Mouse (Mus musculus): ENCODE data around the gene Tmem184b. TPM values are rescaled to one million over a fixed set of nuclear protein-coding genes. Genes with fewer than 3 reads are reported as not detected.

Gene Tmem184b
- polyA plus RNA-seq, 1 experiment, result 19.1 TPM

DNA sequence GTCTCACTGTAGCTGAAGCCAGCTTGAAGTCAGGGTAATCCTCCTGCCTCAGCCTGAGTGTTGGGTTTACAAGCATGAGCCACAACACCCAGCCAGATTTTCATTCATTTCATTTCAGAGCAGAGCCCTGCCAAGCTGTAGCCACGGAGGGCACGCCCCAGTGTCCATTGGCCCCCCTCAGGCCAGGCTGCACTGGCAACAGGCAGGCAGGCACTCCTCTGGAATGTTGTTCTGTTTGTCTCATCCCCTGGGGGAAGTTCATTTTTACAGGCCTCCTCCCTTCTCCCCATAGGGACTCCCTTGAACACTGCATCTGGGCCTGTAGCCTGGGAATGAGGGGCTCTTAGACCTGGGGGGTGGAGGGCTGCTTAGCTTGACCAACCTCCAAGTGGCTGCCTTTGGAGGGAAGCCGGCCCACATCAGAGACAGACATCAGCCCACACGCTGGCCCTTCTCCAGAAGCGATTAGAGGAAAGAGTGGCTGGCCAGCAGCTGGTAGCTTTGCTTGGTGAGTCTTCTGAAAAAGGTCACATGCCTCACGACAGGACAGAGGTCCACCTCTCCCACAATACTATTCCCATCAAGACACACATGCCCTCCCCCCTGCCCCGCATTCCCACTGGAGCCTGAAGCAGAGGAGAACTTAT is 11.8 kb downstream of the Tmem184b start:
- TF ChIP-seq POLR2A (IDR thresholded peaks at IDR 0.05; ENCODE audit: borderline replicate concordance, control insufficient read depth, low read depth, low read length) (no peak), CTCF (IDR thresholded peaks at IDR 0.05; ENCODE audit: control insufficient read depth, insufficient read depth, low read length) (no peak)
- Histone ChIP-seq H3K27ac (ENCODE audit: control insufficient read depth, insufficient read depth, low read depth, low read length, poor library complexity) (no peak overlapping the region), H3K4me3 (replicated peaks; ENCODE audit: control insufficient read depth, low read depth, low read length) (no peak overlapping the region), H3K4me1 (ENCODE audit: control insufficient read depth, insufficient read depth, low read length) (peaks cover 3% of the 10 kb centered on the region; the same call in 1 of the 2 replicates)
- 59% methylated on average over 7 of the region's 7 CpGs for WGBS

DNA sequence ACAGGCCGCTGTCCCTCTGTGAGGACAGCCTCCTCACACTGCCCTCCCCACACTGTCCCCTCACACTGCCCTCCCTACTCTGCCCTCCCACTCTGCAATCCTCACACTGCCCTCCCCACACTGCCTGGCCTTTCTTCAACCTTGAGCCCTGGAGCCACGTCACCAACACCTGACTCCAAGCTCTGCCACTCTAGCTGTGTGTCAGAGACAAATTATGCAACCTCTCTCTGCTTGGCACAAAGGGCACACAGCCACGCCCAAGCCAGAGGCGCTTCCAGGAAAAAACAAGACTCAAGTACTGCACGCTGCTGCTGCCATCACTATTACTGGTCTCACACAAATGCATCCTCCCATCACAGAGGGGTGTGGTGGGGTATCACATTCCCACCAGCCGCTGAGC is 12.9 kb downstream of the Tmem184b start:
- H3K4me1 ChIP-seq (ENCODE audit: control insufficient read depth, insufficient read depth, low read length), result peaks cover 3% of the 10 kb centered on the region; the same call in 1 of the 2 replicates
- WGBS, result 61% methylated on average over 6 of the region's 6 CpGs

DNA sequence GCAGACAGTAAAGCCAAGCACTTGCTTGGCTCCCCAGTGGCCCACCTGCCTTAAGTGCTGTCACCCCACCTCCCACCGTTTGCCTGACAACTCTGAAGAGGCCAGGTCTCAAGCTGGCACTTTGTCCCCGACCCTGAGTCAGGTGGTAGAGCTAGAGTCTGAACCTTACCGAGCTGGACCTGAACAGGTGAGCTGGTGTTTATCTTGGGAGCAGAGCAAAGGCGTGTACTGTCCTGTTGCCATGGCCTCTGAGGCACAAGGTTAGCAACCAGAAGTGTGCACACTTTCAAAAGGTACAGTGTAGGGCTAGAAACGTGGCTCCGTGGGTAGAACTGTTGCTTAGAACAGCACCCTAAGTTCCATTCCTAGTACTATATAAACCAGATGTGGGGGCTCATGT is 15.2 kb downstream of the Tmem184b start:
- peaks cover 3% of the 10 kb centered on the region; the same call in 1 of the 2 replicates for H3K4me1 ChIP-seq (ENCODE audit: control insufficient read depth, insufficient read depth, low read length)

More for the DNA sequence above, 12.9 kb downstream of the Tmem184b start:
- no peak for TF ChIP-seq POLR2A (IDR thresholded peaks at IDR 0.05; ENCODE audit: borderline replicate concordance, control insufficient read depth, low read depth, low read length)
- no peak for TF ChIP-seq CTCF (IDR thresholded peaks at IDR 0.05; ENCODE audit: control insufficient read depth, insufficient read depth, low read length)
- H3K27ac ChIP-seq (ENCODE audit: control insufficient read depth, insufficient read depth, low read depth, low read length, poor library complexity), result no peak overlapping the region
- no peak overlapping the region for H3K4me3 ChIP-seq (replicated peaks; ENCODE audit: control insufficient read depth, low read depth, low read length)

DNA sequence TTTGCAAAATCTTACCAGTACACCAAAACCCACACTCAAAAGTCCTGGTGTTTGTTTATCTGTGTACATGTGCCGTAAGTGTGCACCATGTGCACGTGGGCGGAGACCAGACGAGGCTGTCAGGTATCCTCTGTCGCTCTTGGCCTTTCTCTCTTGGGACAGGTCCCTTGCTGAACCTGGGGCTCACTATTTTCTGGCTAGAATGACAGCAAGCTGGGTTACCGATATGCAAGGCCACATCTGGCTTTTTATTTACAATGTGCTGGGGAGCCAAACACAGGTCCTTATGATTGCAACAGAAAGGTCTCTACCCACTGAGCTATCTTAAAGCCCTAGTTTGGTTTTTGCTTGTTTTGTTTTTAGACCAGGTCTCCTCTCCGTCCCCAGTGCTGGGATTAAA is 15.8 kb downstream of the Tmem184b start:
- peaks cover 3% of the 10 kb centered on the region; the same call in 1 of the 2 replicates for H3K4me1 ChIP-seq (ENCODE audit: control insufficient read depth, insufficient read depth, low read length)
- H3K27ac ChIP-seq (ENCODE audit: control insufficient read depth, insufficient read depth, low read depth, low read length, poor library complexity), result no peak overlapping the region
- 64% methylated on average over 7 of the region's 7 CpGs for WGBS
- TF ChIP-seq CTCF (IDR thresholded peaks at IDR 0.05; ENCODE audit: control insufficient read depth, insufficient read depth, low read length) (no peak), POLR2A (IDR thresholded peaks at IDR 0.05; ENCODE audit: borderline replicate concordance, control insufficient read depth, low read depth, low read length) (no peak)
- no peak overlapping the region for H3K4me3 ChIP-seq (replicated peaks; ENCODE audit: control insufficient read depth, low read depth, low read length)

More for the DNA sequence above, 15.2 kb downstream of the Tmem184b start:
- 79% methylated on average over 6 of the region's 6 CpGs for WGBS
- no peak for TF ChIP-seq POLR2A (IDR thresholded peaks at IDR 0.05; ENCODE audit: borderline replicate concordance, control insufficient read depth, low read depth, low read length)
- no peak for TF ChIP-seq CTCF (IDR thresholded peaks at IDR 0.05; ENCODE audit: control insufficient read depth, insufficient read depth, low read length)
- H3K4me3 ChIP-seq (replicated peaks; ENCODE audit: control insufficient read depth, low read depth, low read length), result no peak overlapping the region
- H3K27ac ChIP-seq (ENCODE audit: control insufficient read depth, insufficient read depth, low read depth, low read length, poor library complexity), result no peak overlapping the region

DNA sequence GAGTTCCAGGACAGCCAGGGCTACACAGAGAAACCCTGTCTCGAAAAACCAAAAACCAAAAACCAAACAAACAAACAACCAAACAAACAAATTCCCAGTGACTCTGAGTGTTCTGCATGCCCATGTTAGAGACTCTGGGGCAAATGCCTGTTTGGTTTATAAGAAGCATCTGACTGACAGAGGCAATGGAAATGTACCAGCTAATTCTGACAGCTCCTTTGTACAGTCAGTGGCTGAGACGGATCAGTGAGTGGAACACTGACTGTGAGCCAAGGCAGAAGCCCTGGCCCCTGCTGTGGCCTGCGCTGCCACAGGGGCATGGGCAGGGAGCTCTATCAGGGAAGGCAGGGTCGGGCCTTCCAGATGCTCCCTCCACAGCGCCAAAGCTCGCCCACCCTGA is 16.3 kb downstream of the Tmem184b start:
- H3K4me3 ChIP-seq (replicated peaks; ENCODE audit: control insufficient read depth, low read depth, low read length), result no peak overlapping the region
- TF ChIP-seq POLR2A (IDR thresholded peaks at IDR 0.05; ENCODE audit: borderline replicate concordance, control insufficient read depth, low read depth, low read length) (no peak), CTCF (IDR thresholded peaks at IDR 0.05; ENCODE audit: control insufficient read depth, insufficient read depth, low read length) (no peak)
- WGBS, result 75% methylated on average over 6 of the region's 6 CpGs
- no peak overlapping the region for H3K27ac ChIP-seq (ENCODE audit: control insufficient read depth, insufficient read depth, low read depth, low read length, poor library complexity)
- peaks cover 3% of the 10 kb centered on the region; the same call in 1 of the 2 replicates for H3K4me1 ChIP-seq (ENCODE audit: control insufficient read depth, insufficient read depth, low read length)

DNA sequence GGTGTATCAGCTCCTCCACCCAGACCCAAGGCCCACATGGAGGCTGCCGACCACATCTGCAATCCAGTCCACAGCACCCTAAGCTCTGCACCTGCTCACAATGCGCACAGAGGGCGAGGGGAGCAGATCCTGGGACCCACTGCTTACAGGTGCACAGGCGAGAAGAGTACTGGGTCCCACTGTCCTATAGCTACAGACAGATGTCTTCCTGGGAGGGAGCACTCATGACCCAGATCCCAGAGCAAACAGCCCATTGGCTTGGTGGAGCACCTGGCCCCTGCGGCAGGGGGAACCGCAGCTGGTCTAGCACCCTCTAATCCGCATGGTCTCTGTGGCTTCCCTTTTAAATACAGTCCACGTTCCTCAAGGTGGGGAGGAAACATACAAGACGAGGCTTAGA is 21.7 kb downstream of the Tmem184b start:
- TF ChIP-seq CTCF (IDR thresholded peaks at IDR 0.05; ENCODE audit: control insufficient read depth, insufficient read depth, low read length) (no peak), POLR2A (IDR thresholded peaks at IDR 0.05; ENCODE audit: borderline replicate concordance, control insufficient read depth, low read depth, low read length) (no peak)
- Histone ChIP-seq H3K27ac (ENCODE audit: control insufficient read depth, insufficient read depth, low read depth, low read length, poor library complexity) (no peak overlapping the region), H3K4me1 (ENCODE audit: control insufficient read depth, insufficient read depth, low read length) (no peaks in the 10 kb centered on the region), H3K4me3 (replicated peaks; ENCODE audit: control insufficient read depth, low read depth, low read length) (no peak overlapping the region)
- WGBS, result 79% methylated on average over 9 of the region's 9 CpGs

DNA sequence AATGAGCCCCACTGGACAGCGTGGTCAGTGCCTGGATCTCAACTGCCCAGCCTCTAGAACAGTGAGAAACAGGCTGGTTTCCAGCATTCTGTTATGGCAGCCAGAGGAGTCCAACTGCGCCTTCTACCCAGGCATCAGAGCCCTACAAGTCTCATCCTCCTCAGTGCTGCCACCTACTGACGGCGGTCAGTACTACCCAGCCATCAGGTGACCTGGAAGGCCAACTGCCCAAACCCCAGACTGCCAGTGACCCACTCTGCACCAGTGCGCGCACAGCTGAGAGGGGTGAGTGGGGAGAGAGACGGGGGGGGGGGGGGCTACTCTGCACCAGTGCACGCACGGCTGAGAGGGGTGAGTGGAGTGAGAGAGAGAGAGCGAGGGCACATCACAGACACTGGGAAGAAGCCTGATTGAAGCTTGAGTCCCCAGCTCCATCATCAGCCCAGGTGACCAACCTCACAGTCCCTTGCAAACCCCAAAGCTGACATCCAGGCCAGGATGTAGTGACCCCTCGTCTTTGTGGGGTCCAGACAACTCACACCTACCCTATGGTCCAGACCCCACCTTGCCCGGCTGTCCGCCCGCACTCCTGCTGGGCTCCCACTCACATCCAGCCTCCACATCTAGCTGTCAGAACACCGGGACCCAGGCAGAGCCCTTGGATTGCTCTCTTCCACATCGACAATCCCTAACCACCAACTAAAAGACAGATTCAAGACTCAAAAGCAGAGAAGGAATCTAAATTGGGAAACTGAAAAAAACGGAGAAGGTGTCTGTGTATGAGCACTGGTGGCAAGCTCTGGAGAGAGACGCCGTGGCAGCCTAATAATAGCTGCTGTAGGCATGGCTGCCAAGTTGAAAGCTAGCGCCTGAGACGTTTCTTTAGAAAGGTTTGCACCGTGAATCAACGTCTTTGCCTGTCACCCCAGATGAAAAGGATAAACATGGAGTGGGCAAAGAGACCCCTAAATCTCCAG is 22.6 kb downstream of the Tmem184b start:
- TF ChIP-seq POLR2A (IDR thresholded peaks at IDR 0.05; ENCODE audit: borderline replicate concordance, control insufficient read depth, low read depth, low read length) (no peak), CTCF (IDR thresholded peaks at IDR 0.05; ENCODE audit: control insufficient read depth, insufficient read depth, low read length) (peak; percentile 94)
- WGBS, result 59% methylated on average over 23 of the region's 23 CpGs
- Histone ChIP-seq H3K27ac (ENCODE audit: control insufficient read depth, insufficient read depth, low read depth, low read length, poor library complexity) (no peak overlapping the region), H3K4me3 (replicated peaks; ENCODE audit: control insufficient read depth, low read depth, low read length) (no peak overlapping the region), H3K4me1 (ENCODE audit: control insufficient read depth, insufficient read depth, low read length) (no peaks in the 10 kb centered on the region)

DNA sequence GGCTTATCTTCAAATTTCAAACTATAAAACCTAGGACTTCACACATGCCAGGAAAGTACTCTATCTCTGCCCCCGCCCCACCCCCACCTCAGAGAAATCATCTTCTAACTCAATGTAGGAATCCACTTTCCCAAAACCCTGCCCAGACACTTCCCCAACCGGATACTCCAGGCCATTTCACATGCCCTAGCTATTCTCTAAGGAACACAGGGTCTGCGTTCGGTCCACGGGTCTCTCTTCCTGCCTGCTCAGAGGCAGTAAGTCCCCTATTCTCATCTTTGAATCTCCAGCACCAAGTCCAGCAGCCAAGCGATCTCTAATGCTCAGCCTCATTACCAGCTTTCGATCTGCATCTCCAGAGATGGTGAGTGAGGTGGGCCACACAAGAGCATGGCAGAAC is 23.7 kb downstream of the Tmem184b start:
- TF ChIP-seq CTCF (IDR thresholded peaks at IDR 0.05; ENCODE audit: control insufficient read depth, insufficient read depth, low read length), result no peak
- TF ChIP-seq POLR2A (IDR thresholded peaks at IDR 0.05; ENCODE audit: borderline replicate concordance, control insufficient read depth, low read depth, low read length), result no peak
- H3K27ac ChIP-seq (ENCODE audit: control insufficient read depth, insufficient read depth, low read depth, low read length, poor library complexity), result no peak overlapping the region
- no peak overlapping the region for H3K4me3 ChIP-seq (replicated peaks; ENCODE audit: control insufficient read depth, low read depth, low read length)
- WGBS, result 84% methylated on average over 7 of the region's 7 CpGs
- H3K4me1 ChIP-seq (ENCODE audit: control insufficient read depth, insufficient read depth, low read length), result no peaks in the 10 kb centered on the region

All from bone marrow, adult 2 months (tissue).